Mouse (Mus musculus): ENCODE results near the gene Urb1. TPM values are rescaled to one million over a fixed set of nuclear protein-coding genes. Genes with fewer than 3 reads are reported as not detected.
A peak's percentile ranks its signal among the peaks of the same experiment; 100 is the strongest.

The Urb1 gene
- 3.7 and 4.1 TPM in 2 replicates for polyA plus RNA-seq (2015; fragmentation: Nextera tagmentation; extraction: Ambion mirVana)

DNA sequence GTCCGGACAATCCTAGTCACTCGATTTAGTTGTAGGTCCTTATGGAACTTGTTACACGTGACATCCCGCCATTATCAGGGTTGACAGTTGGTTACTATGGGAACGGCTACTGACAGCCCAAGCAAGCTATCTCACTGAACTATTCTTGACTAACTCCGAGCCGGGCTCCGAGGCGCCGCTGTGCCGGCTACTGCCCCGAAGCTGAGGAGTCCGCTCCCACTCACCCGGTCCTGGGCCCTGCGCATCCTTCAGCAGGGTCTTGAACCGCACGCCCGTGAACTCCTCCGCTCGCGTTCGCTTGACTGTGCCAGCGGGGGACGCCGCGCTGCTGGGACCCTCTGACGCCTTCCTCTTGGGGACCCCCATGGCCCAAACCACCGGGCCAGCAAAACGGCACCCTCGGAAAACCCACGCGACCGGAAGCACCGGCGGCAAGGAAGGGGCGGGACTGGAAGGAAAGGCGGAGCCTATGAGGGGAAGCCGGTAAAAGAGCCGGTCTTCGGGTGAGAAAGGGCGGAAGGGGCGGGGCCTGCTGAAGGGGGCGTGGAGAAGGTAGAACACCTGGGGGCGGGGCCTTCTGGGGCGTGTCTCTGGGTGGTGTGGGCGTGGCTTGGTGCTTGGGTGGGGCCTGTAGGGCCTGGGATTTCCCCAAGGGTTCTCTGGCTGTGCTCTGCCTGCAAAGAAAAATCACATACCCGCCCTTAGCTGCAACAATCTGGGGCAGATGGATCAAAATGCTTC, at the start of gene Urb1:
TSS of gene Urb1 (minus strand) at position 439 of the 741 bp plus-strand sequence.
- Histone ChIP-seq H3K4me2 (ENCODE audit: low read depth, low read length) (peak within 1 kb of the TSS; percentile 81), H3K9ac (ENCODE audit: low read depth, low read length) (peak within 1 kb of the TSS; percentile 57), H3K27ac (ENCODE audit: low read length) (peak within 1 kb of the TSS; percentile 73), H3K27me3 (ENCODE audit: control insufficient read depth, insufficient read depth, low read depth, low read length) (no peaks in the 10 kb centered on the region), H3K9me3 (replicated peaks; ENCODE audit: control insufficient read depth, low read length) (no peaks in the 10 kb centered on the region), H3K4me1 (ENCODE audit: control insufficient read depth, low read depth, low read length) (peaks cover 24% of the 10 kb centered on the region), H3K4me3 (ENCODE audit: low read depth, low read length) (peak within 1 kb of the TSS; percentile 77), H3K36me3 (ENCODE audit: control insufficient read depth, insufficient read depth) (no peaks in the 10 kb centered on the region)
- under 1% methylated on average over 47 of the region's 47 CpGs for WGBS (ENCODE audit: insufficient replicate concordance)
- peak; percentile 92 for ATAC-seq (ENCODE audit: low read depth)

DNA sequence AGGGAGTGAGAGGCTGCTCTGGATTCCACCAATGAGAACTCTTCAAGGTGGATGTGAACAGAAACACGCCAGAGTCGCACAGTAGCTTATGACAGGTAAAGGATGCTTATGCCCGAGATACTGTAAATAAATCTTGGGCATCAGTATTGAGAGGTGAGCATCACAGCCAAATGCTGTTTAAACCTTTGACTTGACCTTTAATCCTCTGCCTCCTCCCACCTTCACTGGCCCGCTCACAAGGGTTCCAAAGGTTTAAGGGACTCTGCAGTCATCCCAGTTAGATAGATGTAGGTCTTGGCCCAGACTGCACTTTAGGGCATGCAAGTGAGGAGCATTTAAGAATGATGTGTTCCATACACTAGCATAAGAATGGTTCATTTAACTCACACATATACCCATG, 48.0 kb upstream of the Urb1 start:
- Histone ChIP-seq H3K4me3 (ENCODE audit: low read depth, low read length) (no peak overlapping the region), H3K4me2 (ENCODE audit: low read depth, low read length) (no peak overlapping the region), H3K9me3 (replicated peaks; ENCODE audit: control insufficient read depth, low read length) (no peaks in the 10 kb centered on the region), H3K36me3 (ENCODE audit: control insufficient read depth, insufficient read depth) (no peaks in the 10 kb centered on the region), H3K27ac (ENCODE audit: low read length) (no peak overlapping the region), H3K4me1 (ENCODE audit: control insufficient read depth, low read depth, low read length) (peaks cover 3% of the 10 kb centered on the region; the same call in 1 of the 2 replicates), H3K9ac (ENCODE audit: low read depth, low read length) (no peak overlapping the region), H3K27me3 (ENCODE audit: control insufficient read depth, insufficient read depth, low read depth, low read length) (no peaks in the 10 kb centered on the region)
- WGBS (ENCODE audit: insufficient replicate concordance): 52% methylated on average over 4 of the region's 4 CpGs
- ATAC-seq (ENCODE audit: low read depth): no peak

DNA sequence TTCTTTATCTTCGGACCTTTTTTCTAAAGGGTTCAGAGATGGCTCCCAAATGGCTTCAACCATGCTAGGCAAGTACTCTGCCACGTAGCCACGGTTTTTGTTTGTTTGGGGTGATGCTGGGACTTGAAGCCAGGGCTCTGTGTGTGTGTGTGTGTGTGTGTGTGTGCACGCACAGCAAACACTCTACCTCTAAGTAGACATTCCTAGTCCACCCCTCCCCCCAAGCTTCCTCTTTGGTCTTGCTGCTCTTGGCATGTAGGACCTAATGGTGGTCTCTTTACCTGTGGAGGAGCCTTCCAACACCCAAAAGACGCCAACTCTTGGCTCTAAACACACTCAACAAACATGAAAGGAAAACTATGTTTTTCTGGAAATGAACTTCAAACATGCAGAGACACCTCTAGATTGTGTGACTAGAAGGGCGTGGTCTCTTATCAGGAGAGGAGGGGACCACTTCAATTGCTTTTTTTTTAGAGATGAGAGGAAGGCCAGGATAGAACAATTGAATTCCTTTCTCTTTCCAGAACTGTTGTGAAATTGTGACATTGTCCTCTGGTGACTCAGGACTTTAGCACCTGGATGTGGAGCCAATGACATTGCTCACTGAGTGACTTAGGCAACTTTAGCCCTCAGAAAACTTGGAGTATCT, 46.5 kb upstream of the Urb1 start:
- no peak overlapping the region for H3K4me3 ChIP-seq (ENCODE audit: low read depth, low read length)
- H3K4me1 ChIP-seq (ENCODE audit: control insufficient read depth, low read depth, low read length): peaks cover 1% of the 10 kb centered on the region; the same call in 1 of the 2 replicates
- no peak for ATAC-seq (ENCODE audit: low read depth)
- H3K4me2 ChIP-seq (ENCODE audit: low read depth, low read length): no peak overlapping the region
- H3K9ac ChIP-seq (ENCODE audit: low read depth, low read length): no peak overlapping the region
- H3K27ac ChIP-seq (ENCODE audit: low read length): no peak overlapping the region
- H3K27me3 ChIP-seq (ENCODE audit: control insufficient read depth, insufficient read depth, low read depth, low read length): no peaks in the 10 kb centered on the region
- no peaks in the 10 kb centered on the region for H3K9me3 ChIP-seq (replicated peaks; ENCODE audit: control insufficient read depth, low read length)
- 52% methylated on average over 6 of the region's 6 CpGs for WGBS (ENCODE audit: insufficient replicate concordance)
- no peaks in the 10 kb centered on the region for H3K36me3 ChIP-seq (ENCODE audit: control insufficient read depth, insufficient read depth)

DNA sequence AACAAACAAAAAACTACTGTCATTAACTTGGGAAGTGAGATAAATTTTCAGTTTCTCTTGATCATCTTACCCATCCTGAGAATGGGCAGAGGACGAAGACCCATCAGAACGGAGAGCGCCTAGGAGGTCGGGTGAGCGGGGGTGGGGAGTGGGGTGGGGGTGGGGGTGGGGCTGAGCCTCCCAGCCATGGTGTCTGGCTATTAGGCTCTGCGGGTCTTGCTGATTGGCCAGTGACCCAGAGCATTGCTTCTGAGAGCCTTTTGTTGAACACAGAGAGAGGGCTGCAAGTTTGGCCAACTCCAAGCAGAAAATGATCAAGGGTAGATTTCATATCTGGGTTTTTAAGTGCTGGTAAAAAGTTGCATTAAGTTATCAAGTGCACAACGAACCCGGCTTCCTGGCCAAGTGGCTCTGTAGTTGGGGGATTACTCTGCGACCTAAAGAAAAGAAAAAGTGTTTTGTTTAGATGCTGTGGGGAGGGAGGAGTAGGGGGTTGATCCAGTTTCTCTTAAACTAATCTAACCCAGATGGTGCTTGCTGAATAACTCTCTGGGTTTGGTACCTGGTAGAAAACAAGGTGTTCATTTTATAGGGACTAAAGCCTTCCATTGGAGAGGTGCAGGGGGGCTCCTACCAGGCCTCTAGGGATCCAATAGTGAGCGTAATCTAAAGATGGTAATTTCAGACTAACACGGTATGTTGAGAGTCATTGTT, 41.6 kb upstream of the Urb1 start:
- Histone ChIP-seq H3K4me3 (ENCODE audit: low read depth, low read length) (no peak overlapping the region), H3K36me3 (ENCODE audit: control insufficient read depth, insufficient read depth) (no peaks in the 10 kb centered on the region), H3K27ac (ENCODE audit: low read length) (no peak overlapping the region), H3K27me3 (ENCODE audit: control insufficient read depth, insufficient read depth, low read depth, low read length) (no peaks in the 10 kb centered on the region), H3K9me3 (replicated peaks; ENCODE audit: control insufficient read depth, low read length) (no peaks in the 10 kb centered on the region), H3K4me2 (ENCODE audit: low read depth, low read length) (no peak overlapping the region), H3K4me1 (ENCODE audit: control insufficient read depth, low read depth, low read length) (no peaks in the 10 kb centered on the region), H3K9ac (ENCODE audit: low read depth, low read length) (no peak overlapping the region)
- no peak for ATAC-seq (ENCODE audit: low read depth)
- WGBS (ENCODE audit: insufficient replicate concordance): 56% methylated on average over 11 of the region's 11 CpGs

DNA sequence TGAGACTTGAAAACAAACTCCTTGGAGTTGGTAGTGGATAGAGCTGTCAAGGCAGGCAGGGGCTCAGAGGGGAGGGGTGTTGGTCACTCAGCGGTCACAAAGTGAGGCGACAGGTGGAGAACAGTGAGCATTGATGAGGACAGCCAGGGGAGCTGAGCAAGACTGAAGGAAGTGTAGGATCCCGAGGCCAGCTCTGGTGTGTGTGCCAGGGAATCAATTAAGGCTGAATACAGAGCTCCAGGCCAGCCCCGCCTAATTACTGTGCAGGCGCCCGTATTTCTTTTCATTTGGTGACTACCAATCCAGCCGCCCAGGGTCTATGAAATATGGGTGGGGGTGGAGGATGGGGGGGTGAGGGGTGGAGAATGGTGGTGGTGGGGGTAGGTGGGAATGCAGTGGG, 40.7 kb upstream of the Urb1 start:
- no peak for ATAC-seq (ENCODE audit: low read depth)
- Histone ChIP-seq H3K9me3 (replicated peaks; ENCODE audit: control insufficient read depth, low read length) (no peaks in the 10 kb centered on the region), H3K27me3 (ENCODE audit: control insufficient read depth, insufficient read depth, low read depth, low read length) (no peaks in the 10 kb centered on the region), H3K27ac (ENCODE audit: low read length) (no peak overlapping the region), H3K36me3 (ENCODE audit: control insufficient read depth, insufficient read depth) (no peaks in the 10 kb centered on the region), H3K9ac (ENCODE audit: low read depth, low read length) (no peak overlapping the region), H3K4me1 (ENCODE audit: control insufficient read depth, low read depth, low read length) (no peaks in the 10 kb centered on the region), H3K4me3 (ENCODE audit: low read depth, low read length) (no peak overlapping the region), H3K4me2 (ENCODE audit: low read depth, low read length) (no peak overlapping the region)
- WGBS (ENCODE audit: insufficient replicate concordance): 58% methylated on average over 7 of the region's 7 CpGs

DNA sequence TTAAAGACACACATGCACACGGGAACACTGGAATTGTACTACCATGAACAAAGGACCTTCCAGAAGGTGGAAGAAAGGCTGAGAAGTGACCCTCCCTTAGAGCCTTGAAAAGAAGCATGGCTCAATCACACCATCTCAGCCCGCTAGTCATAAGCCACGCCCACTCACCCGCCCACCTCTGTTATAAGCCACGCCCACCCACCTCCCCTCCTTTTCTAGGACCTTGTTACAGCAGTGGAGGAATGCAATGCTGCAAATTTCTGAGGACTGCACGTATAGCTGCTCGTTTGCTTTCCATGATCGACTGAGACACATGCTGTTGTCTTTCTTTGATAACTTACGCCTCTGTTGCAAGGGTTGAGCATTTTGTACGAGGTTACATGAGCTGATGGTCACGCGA, 39.0 kb upstream of the Urb1 start:
- Histone ChIP-seq H3K36me3 (ENCODE audit: control insufficient read depth, insufficient read depth) (no peaks in the 10 kb centered on the region), H3K4me3 (ENCODE audit: low read depth, low read length) (no peak overlapping the region), H3K9ac (ENCODE audit: low read depth, low read length) (no peak overlapping the region), H3K4me2 (ENCODE audit: low read depth, low read length) (no peak overlapping the region), H3K9me3 (replicated peaks; ENCODE audit: control insufficient read depth, low read length) (no peaks in the 10 kb centered on the region), H3K27ac (ENCODE audit: low read length) (no peak overlapping the region), H3K27me3 (ENCODE audit: control insufficient read depth, insufficient read depth, low read depth, low read length) (no peaks in the 10 kb centered on the region), H3K4me1 (ENCODE audit: control insufficient read depth, low read depth, low read length) (no peaks in the 10 kb centered on the region)
- WGBS (ENCODE audit: insufficient replicate concordance): 46% methylated on average over 12 of the region's 12 CpGs
- no peak for ATAC-seq (ENCODE audit: low read depth)

DNA sequence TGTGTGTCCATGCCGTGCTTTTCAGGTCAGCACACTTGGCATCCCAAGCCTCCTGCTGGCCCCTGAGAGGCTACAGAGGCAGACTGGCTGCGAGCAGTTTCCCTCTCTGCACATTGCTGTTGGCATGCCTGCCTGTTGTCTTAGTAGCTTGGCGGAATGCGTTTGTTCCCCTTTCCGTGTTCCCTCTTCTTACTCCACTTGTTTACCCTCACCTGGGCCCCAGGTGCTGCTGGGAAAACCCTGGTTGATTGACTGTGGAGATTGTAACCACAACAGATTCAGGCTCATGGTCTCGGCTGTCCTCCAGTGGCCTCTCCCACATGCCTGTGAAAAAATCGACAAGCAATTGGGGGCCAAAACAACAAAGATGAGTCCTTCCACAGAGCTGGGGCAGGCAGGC, 38.5 kb upstream of the Urb1 start:
- no peak overlapping the region for H3K4me3 ChIP-seq (ENCODE audit: low read depth, low read length)
- no peak overlapping the region for H3K27ac ChIP-seq (ENCODE audit: low read length)
- H3K27me3 ChIP-seq (ENCODE audit: control insufficient read depth, insufficient read depth, low read depth, low read length): no peaks in the 10 kb centered on the region
- no peak overlapping the region for H3K4me2 ChIP-seq (ENCODE audit: low read depth, low read length)
- ATAC-seq (ENCODE audit: low read depth): no peak
- H3K36me3 ChIP-seq (ENCODE audit: control insufficient read depth, insufficient read depth): no peaks in the 10 kb centered on the region
- H3K4me1 ChIP-seq (ENCODE audit: control insufficient read depth, low read depth, low read length): no peaks in the 10 kb centered on the region
- 50% methylated on average over 7 of the region's 7 CpGs for WGBS (ENCODE audit: insufficient replicate concordance)
- no peaks in the 10 kb centered on the region for H3K9me3 ChIP-seq (replicated peaks; ENCODE audit: control insufficient read depth, low read length)
- H3K9ac ChIP-seq (ENCODE audit: low read depth, low read length): no peak overlapping the region

DNA sequence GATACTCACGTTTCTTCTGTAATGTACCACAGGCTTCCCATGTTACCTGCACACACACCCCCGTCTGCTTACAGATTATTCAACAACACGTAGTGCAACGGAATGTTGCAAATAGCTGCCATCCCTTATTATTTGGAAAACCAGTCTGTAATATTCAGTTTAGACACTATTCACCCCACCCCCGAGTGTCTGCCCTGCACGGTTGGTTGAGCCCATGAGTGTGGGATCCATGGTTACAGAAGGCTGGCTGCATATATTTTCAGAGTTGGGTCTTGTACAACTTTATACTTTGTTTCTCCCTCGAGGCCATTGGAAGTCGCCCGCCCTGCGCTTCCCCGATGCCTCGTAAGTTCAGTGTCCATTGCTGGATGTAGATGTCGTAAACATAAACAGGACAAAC, 35.4 kb upstream of the Urb1 start:
- WGBS (ENCODE audit: insufficient replicate concordance): 72% methylated on average over 13 of the region's 13 CpGs
- Histone ChIP-seq H3K4me1 (ENCODE audit: control insufficient read depth, low read depth, low read length) (no peaks in the 10 kb centered on the region), H3K4me3 (ENCODE audit: low read depth, low read length) (no peak overlapping the region), H3K27me3 (ENCODE audit: control insufficient read depth, insufficient read depth, low read depth, low read length) (no peaks in the 10 kb centered on the region; the same call in 1 of the 2 replicates), H3K9ac (ENCODE audit: low read depth, low read length) (no peak overlapping the region), H3K4me2 (ENCODE audit: low read depth, low read length) (no peak overlapping the region), H3K27ac (ENCODE audit: low read length) (no peak overlapping the region), H3K36me3 (ENCODE audit: control insufficient read depth, insufficient read depth) (no peaks in the 10 kb centered on the region), H3K9me3 (replicated peaks; ENCODE audit: control insufficient read depth, low read length) (no peaks in the 10 kb centered on the region)
- ATAC-seq (ENCODE audit: low read depth): no peak

DNA sequence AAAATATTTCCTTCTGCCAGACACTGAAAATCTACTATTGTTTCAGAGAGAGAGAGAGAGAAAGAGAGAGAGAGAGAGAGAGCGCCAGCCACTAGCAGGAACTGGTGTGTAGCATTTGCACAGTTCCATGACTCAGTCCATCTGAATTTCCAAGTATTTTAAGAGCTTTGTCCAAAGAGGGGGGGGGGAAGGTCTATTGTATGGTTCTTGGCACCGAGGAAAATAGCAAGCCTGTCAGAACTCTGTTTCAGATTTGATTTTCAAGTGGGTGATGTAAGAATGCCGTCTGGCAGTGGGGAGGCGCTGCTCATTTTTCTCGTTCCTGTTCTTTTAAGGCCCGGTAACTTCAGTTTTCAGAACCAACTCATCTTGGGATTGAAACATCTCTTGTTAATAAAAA, 34.8 kb upstream of the Urb1 start:
- Histone ChIP-seq H3K9ac (ENCODE audit: low read depth, low read length) (no peak overlapping the region), H3K27ac (ENCODE audit: low read length) (no peak overlapping the region), H3K4me1 (ENCODE audit: control insufficient read depth, low read depth, low read length) (no peaks in the 10 kb centered on the region), H3K9me3 (replicated peaks; ENCODE audit: control insufficient read depth, low read length) (no peaks in the 10 kb centered on the region), H3K27me3 (ENCODE audit: control insufficient read depth, insufficient read depth, low read depth, low read length) (no peaks in the 10 kb centered on the region; the same call in 1 of the 2 replicates), H3K36me3 (ENCODE audit: control insufficient read depth, insufficient read depth) (no peaks in the 10 kb centered on the region), H3K4me2 (ENCODE audit: low read depth, low read length) (no peak overlapping the region), H3K4me3 (ENCODE audit: low read depth, low read length) (no peak overlapping the region)
- 63% methylated on average over 6 of the region's 6 CpGs for WGBS (ENCODE audit: insufficient replicate concordance)
- no peak for ATAC-seq (ENCODE audit: low read depth)
